Mouse (Mus musculus) urinary bladder, postnatal 14 days (tissue): Measurements from ENCODE around the gene Olfr1496.
"Not testable (repeated sequence)": the region's sequence is repeated elsewhere in the genome, so short reads cannot be mapped to it uniquely, and the experiment has no call there.

Experiments used
- DNase-seq: peaks from one replicate; pipeline ENCODE4 v3.0.0; 2021; ENCODE audit warnings: low spot score

Gene Olfr1496

DNA sequence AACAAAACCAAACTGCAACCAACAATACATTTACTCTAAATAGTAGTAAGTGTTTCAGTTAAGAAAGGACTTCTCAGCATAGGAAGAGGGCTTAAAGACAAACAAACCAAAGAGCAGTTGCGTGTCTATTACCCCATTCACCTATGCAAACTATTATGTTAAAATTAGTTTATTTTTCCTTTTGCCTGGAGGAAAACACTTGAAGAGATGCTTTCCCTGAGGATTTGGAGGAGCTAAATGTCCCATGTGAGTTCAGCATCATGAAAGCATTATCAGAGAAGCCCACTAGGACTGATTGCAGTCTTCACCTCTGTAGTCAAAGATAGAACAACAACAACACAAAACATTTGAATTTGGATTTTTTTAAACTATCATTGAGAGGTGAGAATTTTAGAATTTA, at the start of gene Olfr1496:
TSS of gene Olfr1496 (plus strand) at position 301 of the 400 bp plus-strand sequence.
- DNase-seq = no peak

DNA sequence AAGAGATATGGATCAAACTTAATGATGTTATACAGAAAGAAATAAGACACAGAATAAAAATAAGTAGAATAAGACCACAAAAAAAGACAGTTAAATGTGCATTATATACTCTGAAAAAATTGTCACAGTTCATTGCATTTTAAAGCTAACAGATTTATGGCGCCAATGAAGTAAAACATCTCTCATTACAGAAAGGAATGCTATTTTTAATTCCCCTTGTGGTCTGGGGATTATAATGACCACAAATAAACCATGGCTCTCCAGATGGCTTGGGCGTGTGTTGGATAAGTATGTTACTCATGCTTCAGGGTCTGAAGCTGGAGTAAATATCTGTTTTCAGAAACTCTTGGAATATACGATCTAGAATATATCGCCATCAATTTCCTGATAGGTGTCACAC, 38.2 kb upstream of the Olfr1496 start, which contains the start of gene Olfr1494:
TSS of gene Olfr1494 (plus strand) at position 301 of the 400 bp plus-strand sequence.
- DNase-seq = no peak

DNA sequence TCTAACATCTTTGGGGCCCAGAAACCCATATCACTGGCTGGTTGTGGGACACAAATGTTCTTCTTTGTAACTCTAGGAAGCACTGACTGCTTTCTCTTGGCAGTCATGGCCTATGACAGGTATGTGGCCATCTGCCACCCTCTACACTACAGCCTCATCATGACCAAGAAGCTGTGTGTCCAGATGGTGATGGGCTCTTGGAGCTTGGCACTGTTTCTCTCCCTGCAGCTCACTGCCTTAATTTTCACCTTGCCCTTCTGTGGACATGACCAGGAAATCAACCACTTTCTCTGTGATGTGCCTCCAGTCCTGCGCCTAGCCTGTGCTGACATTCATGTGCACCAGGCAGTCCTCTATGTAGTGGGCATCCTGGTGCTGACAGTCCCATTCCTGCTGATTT, 28.3 kb upstream of the Olfr1496 start:
- no peak for DNase-seq

DNA sequence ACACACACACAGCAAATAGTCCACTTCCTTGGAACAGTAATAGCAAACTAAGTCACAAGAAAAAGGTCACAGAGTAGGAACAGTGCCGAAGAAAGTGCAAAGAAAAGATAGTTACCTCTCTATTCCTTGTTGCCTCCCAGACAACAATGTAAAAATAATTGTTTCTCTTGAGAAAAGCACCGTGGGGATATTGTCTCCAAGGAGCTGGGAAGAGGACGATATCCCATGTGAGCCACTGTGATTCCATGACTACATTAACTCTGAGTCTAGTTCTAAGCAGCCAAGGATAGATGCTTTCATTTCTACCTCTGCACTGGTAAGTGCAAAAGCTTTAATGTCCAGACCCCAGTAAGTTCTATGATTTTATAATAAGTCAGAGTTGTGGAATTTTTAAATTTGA, 13.4 kb upstream of the Olfr1496 start, which contains the start of gene Olfr1495:
TSS of gene Olfr1495 (plus strand) at position 301 of the 400 bp plus-strand sequence.
- no peak for DNase-seq

DNA sequence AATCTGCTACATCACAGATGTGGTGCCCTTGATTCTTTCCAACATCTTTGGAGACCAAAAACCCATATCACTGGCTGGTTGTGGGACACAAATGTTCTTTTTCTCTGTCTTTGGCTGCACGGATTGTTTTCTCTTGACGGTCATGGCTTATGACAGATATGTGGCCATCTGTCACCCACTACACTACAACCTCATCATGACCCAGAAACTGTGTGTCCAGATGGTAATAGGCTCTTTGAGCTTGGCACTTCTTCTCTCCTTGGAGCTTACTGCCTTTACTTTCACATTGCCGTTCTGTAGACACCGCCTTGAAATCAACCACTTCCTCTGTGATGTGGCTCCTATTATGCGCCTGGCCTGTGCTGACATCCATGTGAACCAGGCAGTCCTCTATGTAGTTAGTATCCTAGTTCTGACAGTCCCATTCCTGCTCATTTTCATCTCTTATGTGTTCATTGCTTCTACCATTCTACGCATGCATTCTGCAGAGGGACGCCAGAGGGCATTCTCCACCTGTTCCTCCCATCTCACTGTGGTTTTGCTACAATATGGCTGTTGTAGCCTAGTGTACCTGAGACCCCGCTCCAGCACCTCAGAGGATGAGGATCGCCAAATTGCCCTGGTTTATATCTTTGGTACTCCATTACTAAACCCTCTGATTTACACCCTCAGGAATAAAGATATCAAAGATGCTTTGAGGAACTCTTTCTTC, 9.0 kb upstream of the Olfr1496 start:
- no peak for DNase-seq

DNA sequence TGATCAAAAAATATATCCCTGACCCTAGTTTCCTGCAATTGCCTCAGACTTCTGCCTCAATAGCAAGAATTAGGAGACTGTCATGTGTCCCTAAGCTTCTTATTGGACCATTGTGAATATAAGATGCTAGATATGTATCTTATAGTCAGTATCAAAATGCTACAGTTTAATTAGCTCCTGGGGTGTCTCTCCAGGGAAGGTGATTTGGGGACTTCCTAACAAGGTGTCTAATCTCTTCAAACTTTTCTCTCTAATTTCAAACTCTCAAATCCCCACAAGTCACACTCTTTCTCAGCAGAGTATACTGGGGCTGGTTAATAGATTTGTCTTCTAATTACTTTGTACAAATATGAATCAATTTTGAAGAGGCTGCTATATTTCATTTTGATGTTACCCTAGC, 20.4 kb downstream of the Olfr1496 start, which contains the start of gene Olfr1497:
TSS of gene Olfr1497 (minus strand) at position 101 of the 400 bp plus-strand sequence.
- DNase-seq = no peak

DNA sequence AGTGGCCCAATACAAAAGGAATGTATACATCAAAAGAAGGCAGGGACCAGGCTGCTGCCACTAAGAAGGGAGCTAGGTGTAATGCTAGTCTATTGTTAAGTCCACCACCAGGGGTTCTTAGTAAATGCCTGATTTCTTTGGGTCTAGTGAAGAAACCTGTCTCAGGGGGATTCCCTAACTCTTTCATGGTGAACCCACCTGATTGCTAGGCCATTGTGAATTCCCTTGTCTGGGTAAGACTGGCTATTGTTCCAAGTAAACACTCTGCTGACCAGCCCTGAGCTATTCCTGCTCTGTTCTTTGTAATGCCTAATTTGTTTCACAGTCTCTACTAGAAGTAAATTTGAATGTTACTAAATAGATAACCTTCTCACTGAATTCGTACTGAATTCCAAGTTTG, 27.8 kb downstream of the Olfr1496 start:
- not testable (repeated sequence) for DNase-seq

DNA sequence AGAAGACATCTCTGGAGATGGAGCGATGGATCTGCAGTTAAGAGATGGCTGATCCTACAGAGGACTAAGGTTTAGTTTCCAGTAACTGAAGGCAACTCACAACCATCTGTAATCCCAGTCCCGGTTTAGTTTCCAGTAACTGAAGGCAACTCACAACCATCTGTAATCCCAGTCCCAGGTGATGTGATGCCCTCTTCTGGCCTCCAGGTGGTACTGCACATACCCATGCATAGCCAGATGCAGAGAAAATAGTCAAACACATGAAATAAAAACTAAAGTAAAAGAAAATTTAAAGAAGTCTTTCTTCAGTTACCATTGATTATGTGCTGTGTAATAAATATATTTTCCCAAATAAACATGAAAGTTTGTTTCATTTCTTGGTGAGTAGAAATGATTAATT, 35.1 kb downstream of the Olfr1496 start:
- no peak for DNase-seq

DNA sequence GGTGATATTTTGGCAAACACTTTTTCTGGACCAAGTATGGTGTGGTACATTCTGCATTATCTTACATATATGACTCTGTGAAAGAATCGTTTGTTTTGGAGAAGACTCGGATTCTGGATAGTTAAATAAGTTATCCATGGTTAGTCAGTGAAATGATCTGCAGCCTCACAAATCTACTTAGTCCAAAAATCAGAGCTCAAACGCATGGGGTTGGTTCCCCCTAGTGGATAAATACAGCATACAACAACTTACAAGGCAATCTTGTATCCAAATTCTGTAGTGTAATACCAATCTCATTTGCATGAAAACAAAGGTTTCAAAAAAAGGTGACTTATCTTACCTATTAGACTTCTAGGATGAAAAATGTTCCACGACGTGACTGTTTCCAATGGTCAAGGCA, 41.1 kb downstream of the Olfr1496 start:
- no peak for DNase-seq

DNA sequence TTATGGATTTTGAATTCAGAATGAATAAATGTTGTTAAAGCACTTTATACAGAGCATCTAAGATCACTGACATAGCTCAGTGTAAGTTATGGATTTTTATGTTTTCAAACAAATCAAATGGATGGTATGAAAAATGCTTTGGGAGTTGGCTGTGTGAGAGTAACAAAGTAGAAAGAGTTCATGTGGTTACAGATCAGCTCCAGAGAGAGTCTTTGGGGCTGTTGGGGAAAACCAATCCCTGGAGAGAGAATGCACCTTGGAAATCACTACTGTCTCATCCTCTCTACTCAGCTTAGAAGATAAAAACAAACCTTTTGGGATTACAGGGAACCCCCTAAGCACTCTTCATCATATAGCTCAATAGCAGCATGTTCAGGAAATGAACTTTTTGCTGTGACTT, 41.7 kb downstream of the Olfr1496 start, which contains the start of gene Olfr1499:
TSS of gene Olfr1499 (minus strand) at position 101 of the 400 bp plus-strand sequence.
- no peak for DNase-seq

DNA sequence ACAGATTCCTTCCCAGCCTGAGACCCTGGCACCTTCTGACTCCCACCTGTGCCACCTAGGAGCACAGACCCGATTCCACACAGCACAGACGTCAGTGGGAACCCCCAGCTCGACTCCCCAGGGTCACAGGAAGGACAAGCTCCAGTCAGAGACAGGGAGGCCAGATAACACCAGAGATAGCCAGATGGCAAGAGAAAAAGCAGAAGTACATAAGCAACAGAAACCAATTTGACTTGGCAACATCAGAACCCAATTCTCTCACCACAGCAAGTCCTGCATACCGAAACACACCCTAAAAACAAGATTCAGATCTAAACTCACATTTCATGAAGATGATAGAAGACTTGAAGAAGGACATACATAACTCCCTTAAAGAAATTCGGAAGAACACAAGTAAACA, 43.2 kb downstream of the Olfr1496 start:
- DNase-seq = no peak

DNA sequence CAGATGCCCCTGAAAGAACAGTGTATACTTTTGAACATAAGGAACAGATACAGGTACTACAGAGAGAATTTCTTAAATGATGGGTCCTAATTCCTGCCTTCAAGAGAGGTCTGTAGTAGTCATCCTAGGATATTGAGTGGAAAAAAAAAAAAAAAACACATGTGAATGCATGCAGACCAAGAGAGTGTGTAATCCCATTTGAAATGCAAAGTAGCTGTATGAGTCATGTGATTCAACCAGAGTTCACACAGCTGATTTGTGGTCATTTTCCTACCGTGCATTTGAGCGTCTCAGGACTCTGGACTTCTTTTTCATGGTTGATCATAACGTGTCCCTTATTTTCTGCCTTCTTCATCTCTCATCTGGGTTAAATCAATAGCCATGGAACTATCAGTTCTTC, 50.8 kb downstream of the Olfr1496 start:
- no peak for DNase-seq

DNA sequence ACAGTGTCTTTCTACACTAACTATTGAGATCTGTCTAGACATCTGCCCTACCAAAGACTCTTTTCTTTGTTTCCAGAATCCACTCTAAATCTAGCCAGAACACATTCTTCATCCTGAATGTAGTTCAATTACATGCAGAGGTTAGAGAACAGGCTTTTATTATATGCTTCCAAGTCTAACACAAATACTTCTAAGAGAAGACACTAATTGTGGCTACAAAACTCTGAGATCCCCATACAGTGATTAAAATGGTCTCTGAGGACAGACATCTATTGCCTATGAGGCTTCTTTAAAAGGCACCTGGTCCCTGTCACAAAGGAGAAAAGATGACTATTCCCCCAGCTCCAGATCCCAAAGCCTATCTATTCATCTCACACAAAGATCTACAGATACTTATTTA, 52.7 kb downstream of the Olfr1496 start, which contains the start of gene Olfr1500:
TSS of gene Olfr1500 (minus strand) at position 101 of the 400 bp plus-strand sequence.
- no peak for DNase-seq
